Mouse (Mus musculus): ENCODE results near the gene Zfp932.
A peak's percentile ranks its signal among the peaks of the same experiment; 100 is the strongest.
"Not testable (repeated sequence)": the region's sequence is repeated elsewhere in the genome, so short reads cannot be mapped to it uniquely, and the experiment has no call there.

Gene Zfp932

GRCm38 (mm10) chr5:109996026-109996937, at the start of gene Zfp932:
Zfp932 (plus strand) TSS chr5:109996521.
- DNase-seq: peak; percentile 87 to 90

GRCm38 (mm10) chr5:109950281-109950680, 46.0 kb upstream of the Zfp932 start:
- no peak for DNase-seq

DNA sequence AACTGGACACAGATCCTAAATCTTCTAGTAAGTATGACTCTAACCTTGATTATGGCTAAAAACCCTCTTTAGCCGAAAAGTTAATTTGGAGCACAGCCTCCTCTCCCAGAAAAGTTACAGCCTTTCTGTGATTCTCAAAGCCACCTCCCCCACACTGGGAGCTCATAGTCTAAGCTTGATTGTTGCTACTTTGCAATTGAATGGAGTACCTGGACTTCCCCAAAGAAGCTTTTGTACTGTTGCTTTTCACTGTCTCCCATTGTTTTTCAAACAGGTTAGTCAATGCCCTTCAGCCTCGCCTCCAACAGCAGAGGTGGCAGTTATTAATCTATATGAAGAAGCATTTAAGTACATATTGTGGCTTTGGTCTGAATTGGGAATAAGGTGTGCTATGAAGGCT, 15.6 kb upstream of the Zfp932 start:
- DNase-seq: not testable (repeated sequence)

DNA sequence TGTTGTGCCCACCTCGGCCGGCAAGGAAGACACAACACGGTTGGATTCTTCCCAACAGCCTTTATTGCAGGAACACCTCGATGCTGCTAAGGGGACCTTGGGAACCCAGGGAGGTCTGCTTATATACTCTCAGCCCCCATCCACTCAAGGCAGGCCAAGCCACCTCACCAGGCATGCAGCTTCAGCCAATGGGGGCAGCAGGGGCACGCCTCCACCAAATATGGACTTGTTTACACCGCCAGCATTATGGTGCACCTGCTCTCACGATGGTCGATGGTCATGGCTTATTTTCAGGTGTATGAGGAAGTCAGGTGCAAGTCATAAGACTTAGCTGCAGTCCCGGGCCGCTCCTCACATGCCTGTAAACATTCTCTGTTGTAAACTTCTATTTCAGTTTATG, 860 bp upstream of the Zfp932 start:
- DNase-seq: peak; percentile 5

GRCm38 (mm10) chr5:110015775-110016174, 19.5 kb downstream of the Zfp932 start:
- DNase-seq: peak; percentile 7 to 9

DNA sequence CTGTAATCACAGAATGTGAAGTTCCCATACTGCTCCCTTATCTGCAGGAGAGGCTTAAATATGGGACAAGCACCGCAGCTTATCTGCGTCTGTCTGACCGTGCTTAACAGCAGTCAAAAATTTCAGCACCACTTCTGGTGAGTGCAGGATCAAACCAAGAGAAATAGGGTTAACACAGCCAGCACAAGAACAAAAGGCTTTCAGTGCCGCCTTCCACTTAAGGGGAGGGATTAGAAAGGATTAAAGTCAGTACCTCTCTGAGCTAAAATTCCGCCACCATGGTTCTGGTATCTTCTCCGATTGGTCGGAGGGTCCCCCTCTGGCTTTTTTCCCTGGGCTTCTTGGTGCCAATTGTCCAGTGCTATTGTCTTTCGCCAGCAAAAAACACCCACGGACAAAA, 27.0 kb downstream of the Zfp932 start:
- DNase-seq: no peak

DNA sequence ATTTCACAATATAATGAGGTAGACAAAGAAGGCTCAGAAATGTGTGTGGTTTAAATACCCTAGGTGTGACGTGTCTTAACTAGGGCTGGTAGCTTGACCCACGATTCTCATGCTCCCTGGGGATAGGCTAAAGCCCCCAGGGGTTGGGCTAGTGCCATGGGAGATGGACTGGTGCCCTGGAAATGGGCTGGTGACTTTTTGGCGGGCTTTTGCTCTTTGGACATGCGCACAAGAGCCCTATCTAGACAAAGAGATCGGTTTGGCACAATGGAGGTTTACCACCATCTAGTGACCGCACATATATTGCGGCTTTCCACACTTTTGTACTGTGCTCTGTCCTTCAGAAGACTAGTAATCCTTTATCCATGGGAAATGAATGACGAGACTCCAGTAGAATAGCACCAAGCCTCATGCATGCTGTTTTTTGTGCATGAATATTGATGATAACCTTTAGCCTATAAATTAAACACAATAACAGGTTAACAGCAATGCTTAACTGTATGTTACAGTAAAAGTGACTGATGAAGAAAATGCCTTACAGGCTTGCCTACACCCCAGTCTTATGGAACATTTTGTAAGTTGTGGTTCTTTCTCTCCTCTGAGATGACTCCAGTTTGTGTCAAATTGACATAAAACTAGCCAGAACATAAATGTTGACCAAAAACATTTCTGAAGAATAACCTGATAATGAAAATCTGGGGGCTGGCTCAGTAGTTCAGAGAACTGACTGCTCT, 27.5 kb downstream of the Zfp932 start:
- DNase-seq: peak; percentile 55 to 58

DNA sequence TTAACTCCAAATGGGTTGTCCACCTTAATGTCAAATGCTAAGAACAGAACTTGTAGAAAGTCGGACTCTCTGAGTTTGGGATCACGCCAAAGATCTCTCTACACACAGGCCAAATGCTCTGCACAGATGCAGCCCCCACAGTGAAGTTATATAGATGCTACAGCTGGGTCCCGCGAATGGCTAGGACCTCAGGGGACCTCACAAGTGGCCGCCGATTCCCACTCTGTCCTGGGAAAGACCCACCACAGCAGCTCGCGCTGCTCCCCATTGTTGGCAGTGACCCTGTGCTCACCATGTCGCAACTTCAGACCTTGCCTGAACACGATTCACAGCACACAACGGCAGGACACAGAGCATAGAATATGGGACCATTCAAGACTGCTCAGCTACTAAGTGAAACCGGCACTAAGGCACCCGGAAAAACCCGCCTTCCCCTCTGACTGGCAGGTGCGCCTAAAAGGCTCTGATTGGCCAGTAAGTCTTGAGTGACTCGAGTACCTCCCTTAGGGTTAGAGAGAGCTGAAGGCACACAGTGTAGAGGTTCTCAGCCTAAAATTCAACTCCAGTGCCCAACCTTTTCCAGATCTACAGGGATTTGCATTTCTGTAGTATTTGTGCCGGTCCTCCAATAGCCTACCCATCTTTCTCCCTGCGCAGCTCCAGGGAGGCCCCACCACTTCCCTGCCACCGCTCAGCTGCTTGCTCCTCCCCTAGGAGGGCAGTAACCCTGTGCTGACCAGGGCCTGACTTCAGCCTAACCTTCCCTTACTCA, 61.5 kb downstream of the Zfp932 start:
- peak; percentile 86 to 90 for DNase-seq
